Mouse (Mus musculus): ENCODE measurements around the gene Cfap52. TPM values are rescaled to one million over a fixed set of nuclear protein-coding genes. Genes with fewer than 3 reads are reported as not detected.

The Cfap52 gene
- polyA plus RNA-seq, 1 experiment from 2014 or later = 1.9 TPM

DNA sequence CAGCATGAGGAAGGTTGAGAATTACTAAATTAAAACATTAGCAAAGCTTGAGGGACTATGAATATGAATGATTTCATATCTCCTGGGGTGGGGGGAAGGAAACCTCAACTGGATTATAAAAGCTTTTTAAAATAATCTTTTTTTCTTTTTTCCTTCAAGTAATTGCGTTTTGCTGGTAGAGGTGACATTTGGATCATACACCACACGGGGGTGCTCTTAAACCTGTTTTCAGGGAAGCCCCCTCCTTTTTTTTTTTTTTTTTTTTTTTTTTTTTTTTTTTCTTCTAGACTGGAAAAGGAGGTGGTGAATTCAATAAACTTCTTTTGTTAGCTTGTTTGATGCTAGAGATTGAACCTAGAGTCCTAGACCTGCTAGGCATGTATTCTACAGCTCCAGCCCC, 9.8 kb upstream of the Cfap52 start:
- in situ Hi-C loops (cut with MboI; ENCODE audit: low pct_unique_long_range_greater_than_20kb) = no loop called here
- no peaks in the 10 kb centered on the region for H3K27me3 ChIP-seq
- CTCF ChIA-PET = interaction anchor here (0.6 to 3.2 kb wide), 6 partner anchors 11 to 442 kb away, joined by 3 to 7 read pairs (median 3); no protein-coding TSS in a partner anchor
- TF ChIP-seq CTCF (IDR thresholded peaks at IDR 0.05) = peak; percentile 40
- ATAC-seq (no peak), DNase-seq (ENCODE audit: low read depth, low spot score) (no peak)
- POLR2A ChIA-PET = interaction anchor here (0.6 kb wide), 1 partner anchor 210 kb away, joined by 5 read pairs; no protein-coding TSS in a partner anchor

DNA sequence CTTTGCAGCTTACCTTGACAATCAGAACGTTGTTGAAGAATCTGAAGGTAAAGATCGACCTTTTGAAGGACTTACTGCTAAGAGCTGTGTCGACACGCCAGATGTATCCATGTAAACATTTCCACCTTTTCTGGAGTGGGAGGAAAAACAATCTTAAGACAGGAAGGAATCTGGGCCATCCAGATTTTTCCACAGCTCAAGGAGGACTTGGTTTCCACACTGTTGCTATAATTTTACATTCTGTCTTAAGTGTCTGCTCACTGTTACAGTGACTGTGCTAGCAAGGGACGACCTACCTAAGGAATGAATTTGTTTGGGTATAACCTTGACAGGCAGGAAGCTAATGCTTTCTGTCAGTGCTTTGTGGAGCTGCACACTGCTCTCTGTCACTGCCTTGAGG, 7.8 kb upstream of the Cfap52 start:
- no peaks in the 10 kb centered on the region for H3K27me3 ChIP-seq
- ATAC-seq = no peak
- ChIA-PET POLR2A (no interaction called here), CTCF (interaction anchor here (0.7 kb wide), 1 partner anchor 19 kb away, joined by 3 read pairs; no protein-coding TSS in a partner anchor)
- DNase-seq (ENCODE audit: low read depth, low spot score) = no peak
- in situ Hi-C loops (cut with MboI; ENCODE audit: low pct_unique_long_range_greater_than_20kb) = no loop called here
- TF ChIP-seq CTCF (IDR thresholded peaks at IDR 0.05) = no peak

DNA sequence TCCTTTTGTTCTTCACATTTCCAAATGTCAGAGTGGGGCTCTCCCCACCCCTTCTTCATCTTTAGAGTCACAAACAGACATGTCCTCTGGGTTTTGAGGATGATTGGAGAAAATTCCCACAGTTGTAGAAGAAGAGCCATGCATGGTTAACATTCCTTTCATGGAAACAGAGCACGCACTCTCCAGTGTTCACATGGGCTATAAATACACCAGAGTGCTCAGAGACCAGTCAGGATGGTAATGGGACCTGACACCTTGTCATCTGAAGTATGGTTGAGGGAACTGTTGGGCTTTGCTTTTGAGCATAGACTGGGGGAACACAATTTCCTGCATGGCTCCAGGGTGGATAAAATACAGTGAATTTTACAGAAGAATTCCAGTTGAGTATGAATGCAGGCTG, 7.2 kb upstream of the Cfap52 start:
- ChIA-PET POLR2A (no interaction called here), CTCF (interaction anchor here (0.6 kb wide), 1 partner anchor 9 kb away, joined by 3 read pairs; no protein-coding TSS in a partner anchor)
- ATAC-seq (no peak), DNase-seq (ENCODE audit: low read depth, low spot score) (no peak)
- TF ChIP-seq CTCF (IDR thresholded peaks at IDR 0.05) = no peak
- in situ Hi-C loops (cut with MboI; ENCODE audit: low pct_unique_long_range_greater_than_20kb) = no loop called here
- no peaks in the 10 kb centered on the region for H3K27me3 ChIP-seq

DNA sequence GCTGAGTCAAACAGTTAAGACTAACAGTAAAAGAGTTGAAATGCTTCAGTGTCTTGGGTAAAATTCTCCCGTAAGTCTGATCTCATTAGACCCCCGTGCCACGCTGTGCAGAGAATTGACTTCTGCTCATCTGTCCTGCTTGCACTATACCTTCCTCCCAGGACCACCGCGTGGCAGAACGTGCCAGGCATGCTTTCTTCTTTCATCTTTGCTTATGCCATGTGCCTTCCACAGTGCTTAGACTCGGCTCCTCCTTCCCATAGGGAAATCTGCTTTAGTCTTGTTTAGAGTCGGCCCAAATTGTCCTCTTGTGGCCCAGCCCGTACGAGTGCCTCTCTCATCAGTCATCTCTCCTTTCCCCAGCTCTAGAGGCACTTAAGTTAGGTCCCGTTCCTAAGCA, 2.4 kb upstream of the Cfap52 start:
- in situ Hi-C loops (cut with MboI; ENCODE audit: low pct_unique_long_range_greater_than_20kb) = no loop called here
- CTCF ChIA-PET = no interaction called here
- POLR2A ChIA-PET = no interaction called here
- DNase-seq (ENCODE audit: low read depth, low spot score) (no peak), ATAC-seq (no peak)
- no peak for TF ChIP-seq CTCF (IDR thresholded peaks at IDR 0.05)
- no peaks in the 10 kb centered on the region for H3K27me3 ChIP-seq

DNA sequence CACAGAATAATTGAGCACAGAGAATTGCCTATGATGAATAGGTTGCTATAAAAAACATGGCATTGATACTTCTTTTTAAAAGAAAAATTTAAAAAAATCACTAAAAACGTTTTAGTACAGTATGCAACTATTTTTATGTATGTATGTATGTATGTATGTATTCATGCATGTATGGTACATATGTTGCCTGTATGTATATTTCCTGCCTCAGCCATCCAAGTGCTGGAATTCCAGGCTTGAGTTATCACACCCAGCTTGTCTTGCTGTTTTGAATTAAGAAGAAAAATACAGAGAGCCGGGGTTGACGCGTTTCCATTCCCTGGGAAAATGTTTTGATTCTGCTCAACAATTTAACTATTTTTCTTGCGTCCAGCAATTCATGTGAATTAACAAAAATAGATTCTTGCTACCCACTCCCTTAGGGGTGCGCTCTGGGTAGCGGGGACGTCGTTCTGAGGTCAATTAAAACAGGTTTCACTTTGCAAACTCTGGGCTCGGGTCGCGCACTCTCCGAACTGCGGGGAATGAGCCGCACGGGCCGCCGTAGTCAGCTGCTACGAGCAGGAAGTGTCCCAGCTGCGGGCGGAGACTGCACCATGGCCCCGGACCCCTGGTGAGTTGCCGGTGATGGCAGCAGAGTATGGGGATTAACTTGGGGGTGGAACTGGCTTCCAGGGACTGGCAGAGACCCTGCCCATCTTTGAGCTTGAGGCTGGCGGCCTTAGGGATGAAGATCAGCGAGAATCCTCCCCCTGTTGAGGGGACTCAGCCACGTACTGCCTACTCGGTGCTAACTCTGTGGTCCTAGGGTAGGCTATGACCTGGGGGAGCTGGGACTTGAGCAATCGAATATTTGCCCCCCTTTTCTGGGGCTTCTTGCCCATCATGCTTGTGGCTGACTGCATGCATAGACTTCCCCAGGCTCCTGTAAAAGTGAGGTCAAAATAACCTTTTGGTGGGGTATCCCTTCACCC, 741 bp upstream of the Cfap52 start, which contains the start of gene Stx8:
Stx8 (plus strand) TSS at position 289 of the 974 bp plus-strand sequence.
- no peaks in the 10 kb centered on the region for H3K27me3 ChIP-seq
- TF ChIP-seq CTCF (IDR thresholded peaks at IDR 0.05) = no peak
- ATAC-seq (peak; percentile 68), DNase-seq (ENCODE audit: low read depth, low spot score) (peak; percentile 49)
- in situ Hi-C loops (cut with MboI; ENCODE audit: low pct_unique_long_range_greater_than_20kb) = no loop called here
- POLR2A ChIA-PET = interaction anchor here (0.7 kb wide), 1 partner anchor 14 kb away, joined by 3 read pairs; no protein-coding TSS in a partner anchor
- CTCF ChIA-PET = no interaction called here

DNA sequence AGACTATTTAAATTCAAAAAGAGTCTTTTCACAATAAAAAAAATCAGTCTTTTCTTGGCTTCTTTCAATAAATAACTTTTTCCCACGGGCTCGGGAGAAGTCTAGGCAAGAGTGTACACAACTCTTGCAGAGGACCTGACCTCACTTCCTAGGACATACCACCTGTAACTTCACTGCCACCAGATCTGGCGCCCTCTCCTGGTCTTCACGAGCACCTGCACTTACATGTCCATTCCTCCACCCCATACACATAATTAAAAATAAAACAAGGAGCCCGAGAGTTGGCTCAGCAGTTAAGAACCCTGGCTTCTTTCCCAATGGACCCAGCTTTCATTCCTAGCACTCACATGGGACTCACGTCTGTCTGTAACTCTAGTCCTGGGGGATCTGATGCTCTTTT, 1.3 kb downstream of the Cfap52 start:
- DNase-seq (ENCODE audit: low read depth, low spot score) = no peak
- in situ Hi-C loops (cut with MboI; ENCODE audit: low pct_unique_long_range_greater_than_20kb) = no loop called here
- ChIA-PET POLR2A (no interaction called here), CTCF (interaction anchor here (0.9 to 1.3 kb wide), 3 partner anchors 10 to 18 kb away, joined by 3 to 4 read pairs (median 3); no protein-coding TSS in a partner anchor)
- no peaks in the 10 kb centered on the region for H3K27me3 ChIP-seq
- TF ChIP-seq CTCF (IDR thresholded peaks at IDR 0.05) = peak; percentile 64
- ATAC-seq = no peak

DNA sequence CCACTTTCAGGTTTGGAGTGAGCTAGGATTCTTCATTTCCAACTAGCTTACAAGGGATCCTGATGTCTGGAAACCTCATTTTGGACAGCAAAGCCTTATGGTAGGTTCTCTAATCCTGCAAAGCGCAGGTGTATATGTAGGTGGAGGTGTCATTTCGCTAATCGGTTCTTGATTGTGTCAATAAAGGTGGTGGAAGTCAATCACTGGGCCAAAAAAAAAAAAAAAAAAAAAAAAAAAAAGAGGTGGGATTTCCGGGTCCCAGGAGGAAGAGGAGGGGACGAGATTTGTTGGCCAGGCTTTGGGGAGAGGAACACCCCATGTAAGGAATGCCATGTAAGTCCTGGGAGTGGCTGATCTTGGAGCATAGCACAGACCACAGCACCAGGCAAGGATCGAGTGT, 11.0 kb downstream of the Cfap52 start:
- ChIA-PET POLR2A (no interaction called here), CTCF (interaction anchor here (1.4 to 1.6 kb wide), 2 partner anchors 9 to 19 kb away, joined by 3 read pairs; no protein-coding TSS in a partner anchor)
- ATAC-seq (no peak), DNase-seq (ENCODE audit: low read depth, low spot score) (no peak)
- H3K27me3 ChIP-seq = no peaks in the 10 kb centered on the region
- no peak for TF ChIP-seq CTCF (IDR thresholded peaks at IDR 0.05)
- in situ Hi-C loops (cut with MboI; ENCODE audit: low pct_unique_long_range_greater_than_20kb) = no loop called here

DNA sequence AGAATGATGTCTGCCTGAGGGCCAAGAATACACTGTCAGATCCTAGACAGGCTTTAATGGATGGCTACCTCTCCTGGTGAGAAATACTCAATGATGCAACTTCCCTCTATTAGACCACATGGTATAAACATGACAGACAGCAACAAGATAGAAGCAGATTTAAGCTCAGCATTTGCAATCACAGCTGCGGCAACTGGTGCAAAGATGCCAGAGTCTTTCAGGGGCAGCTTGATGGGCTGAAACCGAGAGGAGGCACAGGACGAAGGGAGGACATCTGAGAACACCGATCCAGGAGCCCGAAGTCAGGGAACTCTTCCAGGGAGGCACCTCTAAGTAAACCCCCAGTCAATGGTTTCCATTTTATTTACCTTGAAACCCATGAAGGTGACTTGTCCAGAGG, 11.8 kb downstream of the Cfap52 start:
- no peak for TF ChIP-seq CTCF (IDR thresholded peaks at IDR 0.05)
- no peak for DNase-seq (ENCODE audit: low read depth, low spot score)
- CTCF ChIA-PET = interaction anchor here (1.4 to 1.6 kb wide), 2 partner anchors 10 to 20 kb away, joined by 3 read pairs; no protein-coding TSS in a partner anchor
- H3K27me3 ChIP-seq = no peaks in the 10 kb centered on the region
- ATAC-seq = no peak
- POLR2A ChIA-PET = no interaction called here
- in situ Hi-C loops (cut with MboI; ENCODE audit: low pct_unique_long_range_greater_than_20kb) = no loop called here

DNA sequence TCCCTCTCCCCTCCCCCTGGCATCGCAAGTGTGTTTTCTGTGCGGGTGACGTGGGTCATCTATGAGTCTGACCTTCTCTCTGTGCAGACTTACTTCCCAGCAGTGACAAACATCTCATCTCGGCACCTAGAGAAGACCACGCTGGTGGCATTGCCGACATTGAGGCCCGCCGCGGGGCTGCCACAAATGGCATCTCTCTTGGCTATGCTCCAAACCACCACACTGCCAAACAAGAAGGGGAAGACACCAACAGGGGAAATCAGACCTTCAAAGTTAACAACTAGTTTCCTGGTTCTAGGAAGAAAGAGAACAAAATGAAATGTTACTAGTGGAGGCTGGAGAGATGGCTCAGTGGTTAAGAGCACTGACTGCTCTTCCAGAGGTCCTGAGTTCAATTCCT, 16.0 kb downstream of the Cfap52 start:
- no peak for TF ChIP-seq CTCF (IDR thresholded peaks at IDR 0.05)
- no peaks in the 10 kb centered on the region for H3K27me3 ChIP-seq
- no peak for DNase-seq (ENCODE audit: low read depth, low spot score)
- ChIA-PET CTCF (no interaction called here), POLR2A (no interaction called here)
- ATAC-seq = no peak
- in situ Hi-C loops (cut with MboI; ENCODE audit: low pct_unique_long_range_greater_than_20kb) = loop anchor here (25.0 kb wide), 1 partner anchor 287 kb away; no protein-coding TSS in a partner anchor

DNA sequence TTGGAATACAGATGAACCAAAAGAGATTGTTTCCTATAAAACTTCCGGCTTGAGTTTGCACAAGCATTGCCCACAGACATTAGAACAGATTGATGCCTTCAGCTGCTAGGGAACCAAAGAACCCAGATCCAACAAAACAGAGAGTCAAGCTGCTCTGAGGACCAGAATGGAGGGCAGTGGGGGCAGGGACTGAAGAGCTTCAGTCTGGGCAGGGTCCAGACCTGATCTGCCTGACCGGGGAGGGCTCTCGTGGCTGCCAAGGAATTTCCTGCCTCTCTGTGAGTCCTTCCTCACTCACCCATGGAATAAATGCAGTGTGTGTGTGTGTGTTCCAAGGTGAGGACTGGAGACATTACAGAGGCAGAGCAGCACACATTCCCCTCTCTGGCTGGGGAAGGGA, 17.2 kb downstream of the Cfap52 start:
- ChIA-PET CTCF (no interaction called here), POLR2A (interaction anchor here (0.6 kb wide), 1 partner anchor 216 kb away, joined by 3 read pairs; no protein-coding TSS in a partner anchor)
- H3K27me3 ChIP-seq = no peaks in the 10 kb centered on the region
- in situ Hi-C loops (cut with MboI; ENCODE audit: low pct_unique_long_range_greater_than_20kb) = loop anchor here (25.0 kb wide), 1 partner anchor 286 kb away; no protein-coding TSS in a partner anchor
- peak; percentile 67 for ATAC-seq
- DNase-seq (ENCODE audit: low read depth, low spot score) = no peak
- TF ChIP-seq CTCF (IDR thresholded peaks at IDR 0.05) = no peak

DNA sequence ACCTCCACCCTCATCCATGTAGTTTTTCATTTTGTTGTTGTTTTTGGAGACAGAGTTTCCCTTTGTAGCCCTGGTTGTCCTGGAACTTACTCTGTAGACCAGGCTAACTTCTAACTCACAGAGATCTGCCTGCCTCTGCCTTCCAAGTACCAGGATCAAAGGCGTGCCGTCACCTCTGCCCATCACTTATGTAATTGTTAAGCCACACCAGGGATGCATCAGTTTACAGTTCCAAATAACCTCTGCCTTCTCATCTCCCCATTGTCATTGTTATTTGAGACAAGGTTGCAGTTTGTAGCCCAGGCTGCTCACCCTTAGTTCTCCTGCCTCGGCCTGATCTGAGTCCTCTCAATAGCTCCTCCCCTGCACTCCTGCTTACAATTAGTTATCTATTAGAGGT, 33.3 kb downstream of the Cfap52 start:
- POLR2A ChIA-PET = no interaction called here
- ATAC-seq (no peak), DNase-seq (ENCODE audit: low read depth, low spot score) (no peak)
- CTCF ChIA-PET = no interaction called here
- in situ Hi-C loops (cut with MboI; ENCODE audit: low pct_unique_long_range_greater_than_20kb) = loop anchor here (25.0 kb wide), 1 partner anchor 270 kb away; no protein-coding TSS in a partner anchor
- H3K27me3 ChIP-seq = no peaks in the 10 kb centered on the region
- TF ChIP-seq CTCF (IDR thresholded peaks at IDR 0.05) = no peak
